Comparison of ENCODE assay signal across 9 mouse cellular contexts in genomic region chrX:56572465-56572864, GRCm38 (mm10). TPM values are rescaled to one million over a fixed set of nuclear protein-coding genes. Genes with fewer than 3 reads are reported as not detected.
DNase-seq lines count a peak whose midpoint lies in the region; ATAC-seq and TF ChIP-seq lines count a peak whose summit lies in the region.
"Had no signal": no experiment of that assay in that cellular context is flagged by ENCODE, and none has a peak within 500 bp of the region (broad histone marks: within the 10 kb centered on the region; RNA-seq: fewer than 3 reads in every experiment).

No protein-coding gene starts in this region.

- H3K9me3 ChIP-seq in kidney, embryonic 14.5 days (ENCODE audit: control insufficient read depth, low read length): no peaks in the 10 kb centered on the region
- no peaks in the 10 kb centered on the region for H3K9me3 ChIP-seq in liver, postnatal 0 days (ENCODE audit: low read length)
- H3K9me3 ChIP-seq in forebrain, embryonic 16.5 days (ENCODE audit: control insufficient read depth, low read length): no peaks in the 10 kb centered on the region
- H3K9me3 ChIP-seq: heart, embryonic 15.5 days had no signal

- TF ChIP-seq CTCF in kidney, adult 2 months (conservative IDR thresholded peaks at IDR 0.05; ENCODE audit: insufficient read depth, insufficient read length, low read depth, low read length): peak; percentile 50
- TF ChIP-seq CTCF in bone marrow macrophage, adult 2 months (IDR thresholded peaks at IDR 0.05; ENCODE audit: low read depth, low read length): peak; percentile 32; the same call in 1 of the 2 replicates
- peak; percentile 69 for TF ChIP-seq CTCF in liver, postnatal 0 days (IDR thresholded peaks at IDR 0.05; ENCODE audit: low read depth)

- H3K4me2 ChIP-seq in kidney, embryonic 14.5 days (replicated peaks; ENCODE audit: low read depth, low read length): no peak overlapping the region
- no peak overlapping the region for H3K4me2 ChIP-seq in liver, postnatal 0 days (ENCODE audit: low read depth, low read length)
- H3K4me2 ChIP-seq in forebrain, embryonic 16.5 days (ENCODE audit: low read length): no peak overlapping the region
- H3K4me2 ChIP-seq: heart, embryonic 15.5 days had no signal

- intact Hi-C loops in left cerebral cortex, postnatal 10 days (cut with DNase I): no loop called here

- WGBS in kidney, adult 2 months: 22% methylated on average over 6 of the region's 6 CpGs
- 21% methylated on average over 6 of the region's 6 CpGs for WGBS in kidney, embryonic 14.5 days
- 16% methylated on average over 6 of the region's 6 CpGs for WGBS in liver, postnatal 0 days (ENCODE audit: insufficient replicate concordance)
- 25% methylated on average over 6 of the region's 6 CpGs for WGBS in forebrain, embryonic 16.5 days

- H3K4me3 ChIP-seq in kidney, adult 2 months (ENCODE audit: insufficient read depth, low read depth, low read length): no peak overlapping the region
- no peak overlapping the region for H3K4me3 ChIP-seq in kidney, embryonic 14.5 days (ENCODE audit: low read length)
- no peak overlapping the region for H3K4me3 ChIP-seq in bone marrow macrophage, adult 2 months (ENCODE audit: insufficient read depth, low read length)
- no peak overlapping the region for H3K4me3 ChIP-seq in liver, postnatal 0 days (ENCODE audit: low read depth, low read length)
- H3K4me3 ChIP-seq in forebrain, embryonic 16.5 days (replicated peaks; ENCODE audit: low read length): no peak overlapping the region
- H3K4me3 ChIP-seq: heart, embryonic 15.5 days had no signal

- ATAC-seq in kidney, embryonic 14.5 days (ENCODE audit: low FRiP score, low TSS enrichment): no peak
- ATAC-seq in liver, postnatal 0 days: no peak
- no peak for ATAC-seq in forebrain, embryonic 16.5 days

- no peak overlapping the region for H3K27ac ChIP-seq in kidney, adult 2 months (ENCODE audit: insufficient read depth, low read depth, low read length)
- H3K27ac ChIP-seq in kidney, embryonic 14.5 days (ENCODE audit: low read depth, low read length): no peak overlapping the region
- H3K27ac ChIP-seq in bone marrow macrophage, adult 2 months (ENCODE audit: insufficient read depth, low read depth, low read length): no peak overlapping the region
- H3K27ac ChIP-seq in liver, postnatal 0 days (ENCODE audit: low read depth): no peak overlapping the region
- H3K27ac ChIP-seq in forebrain, embryonic 16.5 days (ENCODE audit: low read length): no peak overlapping the region
- H3K27ac ChIP-seq: heart, embryonic 15.5 days had no signal

- no peak for TF ChIP-seq EP300 in liver, postnatal 0 days (IDR thresholded peaks at IDR 0.05; ENCODE audit: low read depth)

- DNase-seq in adrenal gland, postnatal 10 days: peak; percentile 6
- DNase-seq in adrenal gland, adult 8-10 months: no peak
- DNase-seq in kidney, adult 2 months: peak; percentile 11
- peak; percentile 29 for DNase-seq in liver, postnatal 0 days
- no peak for DNase-seq in left cerebral cortex, postnatal 10 days (ENCODE audit: extremely low spot score in 1 of 2, low spot score in 2 of 2)

- no peaks in the 10 kb centered on the region for H3K36me3 ChIP-seq in kidney, adult 2 months (ENCODE audit: control insufficient read depth, insufficient read depth, low read length)
- H3K36me3 ChIP-seq in kidney, embryonic 14.5 days (ENCODE audit: control insufficient read depth, insufficient read depth, low read length): no peaks in the 10 kb centered on the region
- H3K36me3 ChIP-seq in liver, postnatal 0 days (replicated peaks; ENCODE audit: insufficient read depth, low read length): no peaks in the 10 kb centered on the region
- H3K36me3 ChIP-seq in forebrain, embryonic 16.5 days (ENCODE audit: control insufficient read depth, insufficient read depth): no peaks in the 10 kb centered on the region
- H3K36me3 ChIP-seq: heart, embryonic 15.5 days had no signal

- no peak for TF ChIP-seq POLR2A in kidney, adult 2 months (IDR thresholded peaks at IDR 0.05; ENCODE audit: low read depth, low read length)
- TF ChIP-seq POLR2A in bone marrow macrophage, adult 2 months (IDR thresholded peaks at IDR 0.05; ENCODE audit: borderline replicate concordance, low read depth, low read length): no peak

- no peaks in the 10 kb centered on the region for H3K4me1 ChIP-seq in kidney, adult 2 months (ENCODE audit: control insufficient read depth, insufficient read depth, low read length)
- no peaks in the 10 kb centered on the region for H3K4me1 ChIP-seq in kidney, embryonic 14.5 days (ENCODE audit: control insufficient read depth, insufficient read depth, low read length)
- no peaks in the 10 kb centered on the region for H3K4me1 ChIP-seq in bone marrow macrophage, adult 2 months (ENCODE audit: control insufficient read depth, insufficient read depth, low read length)
- H3K4me1 ChIP-seq in liver, postnatal 0 days (ENCODE audit: insufficient read depth): no peaks in the 10 kb centered on the region
- H3K4me1 ChIP-seq in forebrain, embryonic 16.5 days (replicated peaks; ENCODE audit: control insufficient read depth, insufficient read depth, low read length): no peaks in the 10 kb centered on the region
- H3K4me1 ChIP-seq: heart, embryonic 15.5 days had no signal

- H3K27me3 ChIP-seq in kidney, adult 2 months (replicated peaks; ENCODE audit: control insufficient read depth, insufficient read depth, low read length): no peaks in the 10 kb centered on the region
- no peaks in the 10 kb centered on the region for H3K27me3 ChIP-seq in kidney, embryonic 14.5 days (ENCODE audit: control insufficient read depth, insufficient read depth, low read length)
- H3K27me3 ChIP-seq in liver, postnatal 0 days (ENCODE audit: insufficient read depth, low read length): no peaks in the 10 kb centered on the region
- H3K27me3 ChIP-seq in forebrain, embryonic 16.5 days (replicated peaks; ENCODE audit: control insufficient read depth, insufficient read depth, low read length): no peaks in the 10 kb centered on the region
- H3K27me3 ChIP-seq: heart, embryonic 15.5 days had no signal

- no peak overlapping the region for H3K9ac ChIP-seq in kidney, embryonic 14.5 days (ENCODE audit: low read depth, low read length)
- H3K9ac ChIP-seq in liver, postnatal 0 days (replicated peaks): no peak overlapping the region
- no peak overlapping the region for H3K9ac ChIP-seq in forebrain, embryonic 16.5 days (replicated peaks; ENCODE audit: low read depth, low read length)
- H3K9ac ChIP-seq: heart, embryonic 15.5 days had no signal

RNA-seq across cellular contexts. Expression of gene Gm648, which starts 23.1 kb away (rescaled TPM):
- total RNA-seq in adrenal gland, postnatal 10 days (2021): not detected
- not detected for total RNA-seq in adrenal gland, adult 8-10 months (2022)
- polyA plus RNA-seq in kidney, adult 2 months (2012; rRNA removed): not detected in 2 replicates
- polyA plus RNA-seq in kidney, embryonic 14.5 days (2014; fragmentation: Nextera tagmentation; extraction: Ambion mirVana): not detected in 2 replicates
- not detected in 2 replicates for polyA plus RNA-seq in bone marrow macrophage, adult 2 months (2012; ENCODE audit: insufficient read depth, insufficient read length, missing spikeins)
- polyA plus RNA-seq in liver, postnatal 0 days (2015; fragmentation: Nextera tagmentation; extraction: Ambion mirVana): not detected in 2 replicates
- total RNA-seq in left cerebral cortex, postnatal 10 days (2021): not detected
- 0.24 TPM in 1 of 2 replicates, not detected in the other for polyA plus RNA-seq in forebrain, embryonic 16.5 days (2015; fragmentation: Nextera tagmentation; extraction: Ambion mirVana)
- polyA plus RNA-seq: heart, embryonic 15.5 days had no signal

RNA-seq across cellular contexts. Expression of gene Mmgt1, which starts 25.4 kb away (rescaled TPM):
- total RNA-seq in adrenal gland, postnatal 10 days (2021): 10 to 100 TPM; 24.2 to 26.9 TPM
- total RNA-seq in adrenal gland, adult 8-10 months (2022): 10 to 100 TPM; 24.8 to 31.3 (median 27.9) TPM
- 11.0 and 12.8 TPM in 2 replicates for polyA plus RNA-seq in kidney, adult 2 months (2012; rRNA removed)
- 18.8 and 33.5 TPM in 2 replicates for polyA plus RNA-seq in kidney, embryonic 14.5 days (2014; fragmentation: Nextera tagmentation; extraction: Ambion mirVana)
- polyA plus RNA-seq in bone marrow macrophage, adult 2 months (2012; ENCODE audit: insufficient read depth, insufficient read length, missing spikeins): 11.3 and 14.9 TPM in 2 replicates
- 4.8 and 5.0 TPM in 2 replicates for polyA plus RNA-seq in liver, postnatal 0 days (2015; fragmentation: Nextera tagmentation; extraction: Ambion mirVana)
- 10 to 100 TPM; 36.7 to 37.8 TPM for total RNA-seq in left cerebral cortex, postnatal 10 days (2021)
- 52.1 and 58.7 TPM in 2 replicates for polyA plus RNA-seq in forebrain, embryonic 16.5 days (2015; fragmentation: Nextera tagmentation; extraction: Ambion mirVana)

RNA-seq across cellular contexts. Expression of gene Slc9a6, which starts 37.1 kb away (rescaled TPM):
- total RNA-seq in adrenal gland, postnatal 10 days (2021): 10 to 100 TPM; 22.3 to 22.5 TPM
- total RNA-seq in adrenal gland, adult 8-10 months (2022): 10 to 100 TPM; 35.6 to 39.1 (median 37.6) TPM
- polyA plus RNA-seq in kidney, adult 2 months (2012; rRNA removed): 22.8 and 25.5 TPM in 2 replicates
- 5.7 and 7.3 TPM in 2 replicates for polyA plus RNA-seq in kidney, embryonic 14.5 days (2014; fragmentation: Nextera tagmentation; extraction: Ambion mirVana)
- polyA plus RNA-seq in bone marrow macrophage, adult 2 months (2012; ENCODE audit: insufficient read depth, insufficient read length, missing spikeins): 19.2 and 21.6 TPM in 2 replicates
- polyA plus RNA-seq in liver, postnatal 0 days (2015; fragmentation: Nextera tagmentation; extraction: Ambion mirVana): 3.7 and 4.0 TPM in 2 replicates
- 100 to 1,000 TPM in 1 of 2 experiments, 10 to 100 TPM in 1; 93.7 to 109 TPM for total RNA-seq in left cerebral cortex, postnatal 10 days (2021)
- polyA plus RNA-seq in forebrain, embryonic 16.5 days (2015; fragmentation: Nextera tagmentation; extraction: Ambion mirVana): 53.3 and 54.4 TPM in 2 replicates

RNA-seq across cellular contexts. Expression of gene Gm10477, which starts 47.9 kb away (rescaled TPM):
- not detected for total RNA-seq in adrenal gland, postnatal 10 days (2021)
- not detected for total RNA-seq in adrenal gland, adult 8-10 months (2022)
- polyA plus RNA-seq in kidney, adult 2 months (2012; rRNA removed): not detected in 2 replicates
- not detected in 2 replicates for polyA plus RNA-seq in kidney, embryonic 14.5 days (2014; fragmentation: Nextera tagmentation; extraction: Ambion mirVana)
- not detected in 2 replicates for polyA plus RNA-seq in bone marrow macrophage, adult 2 months (2012; ENCODE audit: insufficient read depth, insufficient read length, missing spikeins)
- not detected in 2 replicates for polyA plus RNA-seq in liver, postnatal 0 days (2015; fragmentation: Nextera tagmentation; extraction: Ambion mirVana)
- not detected for total RNA-seq in left cerebral cortex, postnatal 10 days (2021)
- not detected in 2 replicates for polyA plus RNA-seq in forebrain, embryonic 16.5 days (2015; fragmentation: Nextera tagmentation; extraction: Ambion mirVana)
- polyA plus RNA-seq: heart, embryonic 15.5 days had no signal

Comparison
In these comparisons a context has a peak if more than half of its experiments do, and no peak if none do; other contexts are left out.
1. DNase-seq: peak in adrenal gland, postnatal 10 days (single experiment), kidney, adult 2 months (single experiment) and liver, postnatal 0 days (single experiment); none in adrenal gland, adult 8-10 months (single experiment) and left cerebral cortex, postnatal 10 days (0 of 2).
2. Peak in every context shown above with its lines, with median percentiles within 50 percentile points of each other: CTCF ChIP-seq.